Mouse (Mus musculus): Measurements from ENCODE around the gene Fstl4. TPM values are rescaled to one million over a fixed set of nuclear protein-coding genes. Genes with fewer than 3 reads are reported as not detected.
"Not testable (repeated sequence)": the region's sequence is repeated elsewhere in the genome, so short reads cannot be mapped to it uniquely, and the experiment has no call there.

Gene Fstl4
- polyA plus RNA-seq, 1 experiment from 2014 or later = 6.3 TPM

DNA sequence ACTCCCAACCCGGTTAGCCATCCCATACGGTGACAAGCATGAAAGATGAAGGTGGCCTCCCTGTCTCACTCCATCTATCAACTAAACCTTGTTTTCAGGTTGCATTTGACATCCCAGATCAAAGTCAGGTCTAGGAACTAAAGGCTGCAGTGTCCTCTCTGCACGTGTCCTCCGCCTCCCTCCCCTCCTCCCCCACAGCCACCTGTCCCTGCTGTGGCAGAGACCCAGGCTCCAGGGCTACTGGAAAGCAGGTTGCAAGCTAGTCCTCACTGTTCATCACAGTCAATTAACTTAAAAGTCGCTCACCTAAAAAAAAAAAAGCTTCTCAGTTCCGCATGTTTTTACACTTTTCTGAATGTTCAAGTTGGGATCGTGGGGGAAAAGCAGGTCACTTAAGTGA is 313.2 kb downstream of the Fstl4 start:
- Histone ChIP-seq H3K27ac (replicated peaks in 1 of 2; ENCODE audit: control insufficient read depth in 1 of 2, insufficient read depth in 1 of 2, low read depth in 2 of 2, low read length in 2 of 2) (no peak overlapping the region), H3K4me2 (ENCODE audit: low read length) (no peak overlapping the region), H3K9me3 (ENCODE audit: control insufficient read depth, low read length) (peaks cover 8% of the 10 kb centered on the region), H3K4me1 (ENCODE audit: control insufficient read depth in 2 of 2, insufficient read depth in 2 of 2, low read length in 2 of 2) (0 out of 4 replicates have a peak, but pooled peaks cover 2% of the 10 kb centered on the region in 2 experiments), H3K4me3 (ENCODE audit: control insufficient read depth in 1 of 2, insufficient read depth in 1 of 2, low read depth in 1 of 2, low read length in 2 of 2) (no peak overlapping the region), H3K36me3 (ENCODE audit: control insufficient read depth, insufficient read depth, low read length) (no peaks in the 10 kb centered on the region), H3K27me3 (ENCODE audit: control insufficient read depth, insufficient read depth, low read length) (no peaks in the 10 kb centered on the region), H3K9ac (ENCODE audit: low read length) (no peak overlapping the region)
- no peak for ATAC-seq (ENCODE audit: insufficient number of reproducible peaks, insufficient read depth, low FRiP score, low read depth)
- 79% methylated on average over 7 of the region's 7 CpGs for WGBS

DNA sequence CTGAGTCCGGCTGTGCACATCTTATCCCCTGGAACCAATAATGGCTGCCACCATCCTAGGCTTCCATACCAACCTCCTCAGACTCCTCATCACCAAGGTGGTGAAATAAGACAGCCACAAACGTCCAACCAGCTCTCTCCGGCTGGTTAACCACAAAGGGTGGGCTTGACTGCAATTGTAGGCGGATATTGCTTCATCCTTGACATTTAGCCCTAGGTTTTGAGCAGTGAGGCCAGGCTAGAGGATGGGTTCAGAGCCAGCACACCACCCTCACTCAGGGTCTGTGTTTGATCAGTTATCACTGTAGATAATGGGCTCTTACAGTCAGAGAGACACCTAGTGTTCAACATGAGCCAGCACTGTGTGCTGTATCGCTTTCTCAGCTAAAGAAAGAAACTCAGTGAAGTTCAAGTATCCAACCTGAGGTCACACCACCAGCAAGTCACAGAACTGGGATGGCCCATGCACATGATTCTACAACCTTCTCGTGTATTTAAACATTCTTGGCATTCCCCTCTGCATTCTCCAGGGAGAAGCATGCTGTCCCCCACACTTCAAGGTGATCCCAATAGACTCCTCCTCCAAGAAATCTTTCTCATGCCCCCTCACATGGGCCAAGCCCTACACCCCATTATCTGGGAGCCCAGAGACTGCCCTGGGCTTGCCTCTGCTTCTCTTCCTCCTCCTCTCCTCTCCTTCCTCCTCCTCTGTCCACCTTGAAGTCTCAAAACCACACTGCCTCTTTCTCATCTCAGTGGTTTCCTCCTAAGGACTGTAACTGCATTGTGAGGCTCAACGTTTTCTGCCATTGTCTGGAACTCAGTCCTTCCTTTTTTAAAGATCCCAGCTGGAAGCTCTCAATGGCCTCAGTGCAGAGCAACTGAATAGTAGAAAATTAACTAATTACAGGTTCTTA is 314.2 kb downstream of the Fstl4 start:
- Histone ChIP-seq H3K27ac (replicated peaks in 1 of 2; ENCODE audit: control insufficient read depth in 1 of 2, insufficient read depth in 1 of 2, low read depth in 2 of 2, low read length in 2 of 2) (no peak overlapping the region), H3K9ac (ENCODE audit: low read length) (no peak overlapping the region), H3K4me2 (ENCODE audit: low read length) (no peak overlapping the region), H3K36me3 (ENCODE audit: control insufficient read depth, insufficient read depth, low read length) (no peaks in the 10 kb centered on the region), H3K4me3 (ENCODE audit: control insufficient read depth in 1 of 2, insufficient read depth in 1 of 2, low read depth in 1 of 2, low read length in 2 of 2) (no peak overlapping the region), H3K27me3 (ENCODE audit: control insufficient read depth, insufficient read depth, low read length) (no peaks in the 10 kb centered on the region), H3K4me1 (ENCODE audit: control insufficient read depth in 2 of 2, insufficient read depth in 2 of 2, low read length in 2 of 2) (0 out of 4 replicates have a peak, but pooled peaks cover 2% of the 10 kb centered on the region in 2 experiments), H3K9me3 (ENCODE audit: control insufficient read depth, low read length) (peaks cover 8% of the 10 kb centered on the region)
- WGBS = 58% methylated on average over 7 of the region's 7 CpGs
- ATAC-seq (ENCODE audit: insufficient number of reproducible peaks, insufficient read depth, low FRiP score, low read depth) = no peak

DNA sequence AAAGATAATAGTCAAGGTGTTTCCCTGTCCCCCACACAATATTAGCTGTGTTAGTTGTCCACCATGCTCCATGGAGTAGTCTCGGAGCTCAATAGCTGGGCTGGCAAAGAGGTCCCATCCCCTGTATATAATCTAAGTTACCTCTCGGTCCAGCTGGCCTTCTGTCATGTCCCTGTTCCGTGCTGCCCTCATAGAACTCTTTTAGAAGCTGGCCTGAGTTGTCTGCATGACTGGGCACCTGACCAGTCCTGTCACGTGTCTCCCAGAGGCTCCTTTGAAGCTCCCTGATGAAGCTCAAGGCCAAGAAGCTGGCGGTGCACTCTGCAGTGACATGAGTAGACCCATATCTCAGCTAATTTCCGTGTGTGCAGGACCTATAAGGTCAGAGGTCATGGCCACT is 316.9 kb downstream of the Fstl4 start:
- Histone ChIP-seq H3K9me3 (ENCODE audit: control insufficient read depth, low read length) (peaks cover 5% of the 10 kb centered on the region), H3K36me3 (ENCODE audit: control insufficient read depth, insufficient read depth, low read length) (no peaks in the 10 kb centered on the region), H3K9ac (ENCODE audit: low read length) (no peak overlapping the region), H3K4me1 (ENCODE audit: control insufficient read depth in 2 of 2, insufficient read depth in 2 of 2, low read length in 2 of 2) (peaks cover 8 to 12% of the 10 kb centered on the region in 2 experiments; a peak in 2 of 4 replicates), H3K27ac (replicated peaks in 1 of 2; ENCODE audit: control insufficient read depth in 1 of 2, insufficient read depth in 1 of 2, low read depth in 2 of 2, low read length in 2 of 2) (no peak overlapping the region), H3K4me3 (ENCODE audit: control insufficient read depth in 1 of 2, insufficient read depth in 1 of 2, low read depth in 1 of 2, low read length in 2 of 2) (no peak overlapping the region), H3K4me2 (ENCODE audit: low read length) (no peak overlapping the region), H3K27me3 (ENCODE audit: control insufficient read depth, insufficient read depth, low read length) (no peaks in the 10 kb centered on the region)
- ATAC-seq (ENCODE audit: insufficient number of reproducible peaks, insufficient read depth, low FRiP score, low read depth) = no peak
- WGBS = 76% methylated on average over 6 of the region's 6 CpGs

DNA sequence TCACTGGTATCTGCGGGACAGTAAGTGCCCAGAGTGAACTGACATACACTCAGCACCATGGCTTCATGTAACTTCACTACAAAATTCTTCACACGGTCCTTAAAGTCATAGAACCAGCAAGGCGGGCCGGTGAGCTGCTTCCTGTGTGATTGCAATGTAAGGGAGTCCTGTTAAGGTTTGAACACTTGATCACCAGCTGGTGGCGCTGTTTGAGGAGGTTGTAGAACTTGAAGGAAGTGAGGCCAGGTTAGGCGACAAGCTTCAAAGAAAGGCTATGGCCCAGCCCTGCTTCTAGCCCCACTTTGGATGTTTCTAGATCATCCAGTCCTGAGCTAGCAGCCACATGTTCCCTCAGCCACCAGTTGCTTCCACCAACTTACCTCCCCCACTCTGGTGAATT is 320.9 kb downstream of the Fstl4 start:
- Histone ChIP-seq H3K27me3 (ENCODE audit: control insufficient read depth, insufficient read depth, low read length) (no peaks in the 10 kb centered on the region), H3K9me3 (ENCODE audit: control insufficient read depth, low read length) (no peaks in the 10 kb centered on the region), H3K4me2 (ENCODE audit: low read length) (no peak overlapping the region), H3K27ac (replicated peaks in 1 of 2; ENCODE audit: control insufficient read depth in 1 of 2, insufficient read depth in 1 of 2, low read depth in 2 of 2, low read length in 2 of 2) (no peak overlapping the region), H3K36me3 (ENCODE audit: control insufficient read depth, insufficient read depth, low read length) (no peaks in the 10 kb centered on the region), H3K4me1 (ENCODE audit: control insufficient read depth in 2 of 2, insufficient read depth in 2 of 2, low read length in 2 of 2) (peaks cover 6 to 10% of the 10 kb centered on the region in 2 experiments; a peak in 2 of 4 replicates), H3K4me3 (ENCODE audit: control insufficient read depth in 1 of 2, insufficient read depth in 1 of 2, low read depth in 1 of 2, low read length in 2 of 2) (no peak overlapping the region), H3K9ac (ENCODE audit: low read length) (no peak overlapping the region)
- ATAC-seq (ENCODE audit: insufficient number of reproducible peaks, insufficient read depth, low FRiP score, low read depth) = no peak
- WGBS = 58% methylated on average over 6 of the region's 6 CpGs

DNA sequence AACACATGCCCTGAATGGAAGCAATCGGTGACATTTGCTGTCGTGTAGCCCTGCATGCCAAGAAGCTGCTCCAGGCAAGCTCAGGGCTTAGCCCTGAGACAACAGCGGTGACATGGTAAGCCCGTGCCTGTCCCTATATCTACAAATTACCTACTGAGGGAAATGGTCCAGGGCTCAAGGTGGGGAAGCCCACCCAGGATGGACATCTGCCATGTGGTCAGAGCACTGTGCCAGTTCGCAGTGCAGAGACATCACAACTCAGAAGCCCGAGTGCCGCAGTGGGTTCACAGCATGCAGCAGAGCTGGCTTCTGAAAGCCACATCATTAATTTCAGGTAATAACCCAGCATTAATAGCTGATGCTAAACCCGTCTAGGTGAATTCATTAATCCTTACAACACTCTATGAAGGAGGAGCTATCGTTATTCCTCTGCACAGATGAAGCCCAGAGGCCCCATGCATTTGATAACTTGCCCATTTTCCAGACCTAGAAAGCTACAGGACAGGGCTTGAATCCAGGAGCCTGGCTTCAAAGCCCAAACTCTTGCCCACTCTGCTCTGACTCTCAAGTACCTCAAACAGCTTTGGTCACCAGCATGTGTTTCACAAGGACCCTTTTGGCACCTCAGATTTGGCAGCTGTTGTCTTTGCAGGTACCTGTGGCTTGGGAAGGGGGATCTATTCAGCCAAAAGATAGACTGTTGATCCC is 321.6 kb downstream of the Fstl4 start:
- H3K4me3 ChIP-seq (ENCODE audit: control insufficient read depth in 1 of 2, insufficient read depth in 1 of 2, low read depth in 1 of 2, low read length in 2 of 2) = no peak overlapping the region
- peaks cover 8 to 10% of the 10 kb centered on the region in 2 experiments; a peak in 2 of 4 replicates for H3K4me1 ChIP-seq (ENCODE audit: control insufficient read depth in 2 of 2, insufficient read depth in 2 of 2, low read length in 2 of 2)
- no peaks in the 10 kb centered on the region for H3K36me3 ChIP-seq (ENCODE audit: control insufficient read depth, insufficient read depth, low read length)
- no peak overlapping the region for H3K4me2 ChIP-seq (ENCODE audit: low read length)
- H3K27me3 ChIP-seq (ENCODE audit: control insufficient read depth, insufficient read depth, low read length) = no peaks in the 10 kb centered on the region
- no peaks in the 10 kb centered on the region for H3K9me3 ChIP-seq (ENCODE audit: control insufficient read depth, low read length)
- H3K9ac ChIP-seq (ENCODE audit: low read length) = no peak overlapping the region
- no peak for ATAC-seq (ENCODE audit: insufficient number of reproducible peaks, insufficient read depth, low FRiP score, low read depth)
- 82% methylated on average over 9 of the region's 9 CpGs for WGBS
- no peak overlapping the region for H3K27ac ChIP-seq (replicated peaks in 1 of 2; ENCODE audit: control insufficient read depth in 1 of 2, insufficient read depth in 1 of 2, low read depth in 2 of 2, low read length in 2 of 2)

DNA sequence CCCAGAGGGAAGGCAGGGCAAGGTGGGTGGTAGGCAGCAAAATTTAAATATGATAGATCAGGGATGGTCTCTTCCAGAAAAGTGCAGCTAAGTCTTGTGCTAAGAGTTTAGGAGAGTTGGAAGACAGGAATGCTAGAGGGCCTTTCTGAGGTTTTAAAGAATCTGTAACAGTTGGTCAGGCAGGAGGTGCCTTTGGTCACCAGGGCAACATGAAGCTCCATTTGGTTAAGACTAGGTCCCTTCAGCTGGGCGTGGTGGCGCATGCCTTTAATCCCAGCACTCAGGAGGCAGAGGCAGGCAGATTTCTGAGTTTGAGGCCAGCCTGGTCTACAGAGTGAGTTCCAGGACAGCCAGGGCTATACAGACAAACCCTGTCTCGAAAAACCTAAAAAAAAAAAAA is 323.5 kb downstream of the Fstl4 start:
- not testable (repeated sequence) for H3K9me3 ChIP-seq (ENCODE audit: control insufficient read depth, low read length); H3K27ac ChIP-seq (replicated peaks in 1 of 2; ENCODE audit: control insufficient read depth in 1 of 2, insufficient read depth in 1 of 2, low read depth in 2 of 2, low read length in 2 of 2); H3K9ac ChIP-seq (ENCODE audit: low read length); H3K4me2 ChIP-seq (ENCODE audit: low read length); ATAC-seq (ENCODE audit: insufficient number of reproducible peaks, insufficient read depth, low FRiP score, low read depth); H3K4me3 ChIP-seq (ENCODE audit: control insufficient read depth in 1 of 2, insufficient read depth in 1 of 2, low read depth in 1 of 2, low read length in 2 of 2); H3K27me3 ChIP-seq (ENCODE audit: control insufficient read depth, insufficient read depth, low read length); H3K36me3 ChIP-seq (ENCODE audit: control insufficient read depth, insufficient read depth, low read length)
- H3K4me1 ChIP-seq (ENCODE audit: control insufficient read depth in 2 of 2, insufficient read depth in 2 of 2, low read length in 2 of 2) = peaks cover 12 to 26% of the 10 kb centered on the region in 2 experiments; a peak in 3 of 4 replicates
- WGBS = 87% methylated on average over 3 of the region's 3 CpGs

DNA sequence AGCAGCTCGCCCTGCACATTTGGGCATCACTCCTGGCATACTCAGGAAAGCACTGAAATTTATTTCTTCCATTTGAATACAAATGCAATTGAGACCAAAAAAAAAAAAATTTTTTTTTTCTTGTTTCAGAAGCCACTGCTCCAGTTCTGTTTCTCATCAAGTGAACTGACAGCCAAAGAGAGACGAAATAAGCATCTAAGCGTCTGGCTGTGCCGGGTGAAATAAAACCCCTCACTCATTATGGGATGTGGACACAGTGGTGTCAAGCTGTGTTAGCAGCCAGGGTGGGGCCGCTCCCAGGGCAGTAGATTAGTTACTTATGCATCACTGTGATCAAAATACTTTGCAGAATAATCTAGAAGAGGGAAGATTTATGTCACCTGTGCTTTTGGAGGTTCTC is 327.2 kb downstream of the Fstl4 start:
- Histone ChIP-seq H3K27ac (replicated peaks in 1 of 2; ENCODE audit: control insufficient read depth in 1 of 2, insufficient read depth in 1 of 2, low read depth in 2 of 2, low read length in 2 of 2) (no peak overlapping the region), H3K9me3 (ENCODE audit: control insufficient read depth, low read length) (no peaks in the 10 kb centered on the region), H3K36me3 (ENCODE audit: control insufficient read depth, insufficient read depth, low read length) (no peaks in the 10 kb centered on the region), H3K9ac (ENCODE audit: low read length) (no peak overlapping the region), H3K4me1 (ENCODE audit: control insufficient read depth in 2 of 2, insufficient read depth in 2 of 2, low read length in 2 of 2) (peaks cover 6 to 16% of the 10 kb centered on the region in 2 experiments; a peak in 3 of 4 replicates), H3K4me3 (ENCODE audit: control insufficient read depth in 1 of 2, insufficient read depth in 1 of 2, low read depth in 1 of 2, low read length in 2 of 2) (no peak overlapping the region), H3K27me3 (ENCODE audit: control insufficient read depth, insufficient read depth, low read length) (no peaks in the 10 kb centered on the region), H3K4me2 (ENCODE audit: low read length) (no peak overlapping the region)
- ATAC-seq (ENCODE audit: insufficient number of reproducible peaks, insufficient read depth, low FRiP score, low read depth) = no peak
- WGBS = 28% methylated on average over 5 of the region's 5 CpGs
